Mouse (Mus musculus) hindbrain, embryonic 12.5 days (tissue): ENCODE results near the gene Plce1. TPM values are rescaled to one million over a fixed set of nuclear protein-coding genes. Genes with fewer than 3 reads are reported as not detected.

Source experiments
- ATAC-seq: fragments of 200-750 bp; cut with Nextera tagmentation; 2 replicates; pipeline ENCODE4 v1.8.0; 2017; ENCODE audit warnings: moderate TSS enrichment; ENCODE audit not compliant: low FRiP score
- H3K27ac ChIP-seq: fragments of 300-500 bp; sonication (generic); 2 replicates; pipeline ENCODE4 v1.5.1; 2016; ENCODE audit warnings: mild to moderate bottlenecking
- H3K27me3 ChIP-seq: fragments of 300-500 bp; sonication (generic); 2 replicates; pipeline ENCODE4 v1.6.1; 2016; ENCODE audit warnings: mild to moderate bottlenecking
- H3K36me3 ChIP-seq: fragments of 300-500 bp; sonication (generic); 2 replicates; pipeline ENCODE4 v1.6.1; 2016; ENCODE audit warnings: mild to moderate bottlenecking
- H3K4me1 ChIP-seq: fragments of 300-500 bp; sonication (generic); 2 replicates; pipeline ENCODE4 v1.6.1; 2016
- H3K4me2 ChIP-seq: fragments of 300-500 bp; sonication (generic); replicated peaks from 2 replicates; pipeline ENCODE4 v1.6.1; 2016; ENCODE audit warnings: mild to moderate bottlenecking
- H3K4me3 ChIP-seq: fragments of 300-500 bp; sonication (generic); 2 replicates; pipeline ENCODE4 v1.5.1; 2016; ENCODE audit warnings: mild to moderate bottlenecking
- H3K9ac ChIP-seq: fragments of 300-500 bp; sonication (generic); 2 replicates; pipeline ENCODE4 v1.6.1; 2016; ENCODE audit warnings: mild to moderate bottlenecking, moderate library complexity
- H3K9me3 ChIP-seq: fragments of 300-500 bp; sonication (generic); replicated peaks from 2 replicates; pipeline ENCODE4 v1.6.1; 2016; ENCODE audit warnings: mild to moderate bottlenecking
- WGBS: fragments of 180-500 bp; shearing (Covaris S2); methylation state at CpG from one replicate; pipeline ENCODE4 v1.1.7; 2016; 5-methylcytosine and 5-hydroxymethylcytosine counted together
- polyA plus RNA-seq: library from polyadenylated mRNA; unstranded; fragments of >200 nt; fragmentation: Nextera tagmentation; extraction: Ambion mirVana; gene quantifications from 2 replicates; pipeline ENCODE4 v1.2.1, GENCODE M21; 2016

Gene Plce1
- polyA plus RNA-seq, 1 experiment from 2014 or later, result 6.9 TPM

- Histone ChIP-seq H3K4me1 (peaks cover 20% of the 10 kb centered on the region), H3K36me3 (no peaks in the 10 kb centered on the region), H3K27me3 (no peaks in the 10 kb centered on the region), H3K4me2 (no peak overlapping the region), H3K4me3 (no peak overlapping the region), H3K9me3 (no peaks in the 10 kb centered on the region), H3K9ac (no peak overlapping the region), H3K27ac (no peak overlapping the region)
- ATAC-seq, result no peak
- 91% methylated on average over 7 of the region's 7 CpGs for WGBS
Measured at GRCm38 (mm10) chr19:38506131-38506530, 25.2 kb downstream of the Plce1 start.

GRCm38 (mm10) chr19:38507251-38507965 is 26.5 kb downstream of the Plce1 start:
- ATAC-seq, result peak; percentile 79
- Histone ChIP-seq H3K4me2 (no peak overlapping the region), H3K4me1 (peaks cover 20% of the 10 kb centered on the region), H3K4me3 (no peak overlapping the region), H3K36me3 (no peaks in the 10 kb centered on the region), H3K27me3 (no peaks in the 10 kb centered on the region), H3K27ac (peak overlapping the region; percentile 36), H3K9me3 (no peaks in the 10 kb centered on the region), H3K9ac (no peak overlapping the region)
- WGBS, result 56% methylated on average over 12 of the region's 12 CpGs

- H3K4me1 ChIP-seq, result peaks cover 20% of the 10 kb centered on the region
- H3K4me2 ChIP-seq, result no peak overlapping the region
- no peaks in the 10 kb centered on the region for H3K9me3 ChIP-seq
- no peaks in the 10 kb centered on the region for H3K36me3 ChIP-seq
- no peak for ATAC-seq
- H3K4me3 ChIP-seq, result no peak overlapping the region
- H3K27me3 ChIP-seq, result no peaks in the 10 kb centered on the region
- no peak overlapping the region for H3K9ac ChIP-seq
- WGBS, result 61% methylated on average over 9 of the region's 9 CpGs
- no peak overlapping the region for H3K27ac ChIP-seq
Measured at GRCm38 (mm10) chr19:38507966-38508625, 27.2 kb downstream of the Plce1 start.

- Histone ChIP-seq H3K9ac (no peak overlapping the region), H3K4me3 (no peak overlapping the region), H3K27me3 (no peaks in the 10 kb centered on the region), H3K4me1 (no peaks in the 10 kb centered on the region), H3K4me2 (no peak overlapping the region), H3K9me3 (no peaks in the 10 kb centered on the region), H3K27ac (no peak overlapping the region), H3K36me3 (no peaks in the 10 kb centered on the region)
- ATAC-seq, result no peak
- WGBS, result 77% methylated on average over 5 of the region's 5 CpGs
Measured at GRCm38 (mm10) chr19:38514417-38515184, 33.7 kb downstream of the Plce1 start.

GRCm38 (mm10) chr19:38526855-38527254 is 45.9 kb downstream of the Plce1 start:
- H3K4me3 ChIP-seq, result no peak overlapping the region
- no peak for ATAC-seq
- 14% methylated on average over 3 of the region's 3 CpGs for WGBS
- no peak overlapping the region for H3K27ac ChIP-seq
- H3K4me2 ChIP-seq, result no peak overlapping the region
- H3K27me3 ChIP-seq, result no peaks in the 10 kb centered on the region
- peaks cover 14% of the 10 kb centered on the region for H3K36me3 ChIP-seq
- peaks cover 12% of the 10 kb centered on the region for H3K4me1 ChIP-seq
- H3K9me3 ChIP-seq, result peaks cover 13% of the 10 kb centered on the region
- no peak overlapping the region for H3K9ac ChIP-seq

GRCm38 (mm10) chr19:38527475-38527874 is 46.6 kb downstream of the Plce1 start:
- no peak overlapping the region for H3K27ac ChIP-seq
- no peak for ATAC-seq
- WGBS, result 39% methylated on average over 3 of the region's 3 CpGs

GRCm38 (mm10) chr19:38533230-38533629 is 52.3 kb downstream of the Plce1 start:
- Histone ChIP-seq H3K4me2 (no peak overlapping the region), H3K27ac (no peak overlapping the region), H3K4me1 (0 out of 2 replicates have a peak, but pooled peaks cover 2% of the 10 kb centered on the region), H3K36me3 (no peaks in the 10 kb centered on the region), H3K9me3 (no peaks in the 10 kb centered on the region), H3K9ac (no peak overlapping the region), H3K4me3 (no peak overlapping the region), H3K27me3 (no peaks in the 10 kb centered on the region)
- 90% methylated on average over 5 of the region's 5 CpGs for WGBS
- no peak for ATAC-seq

More at GRCm38 (mm10) chr19:38527475-38527874, 46.6 kb downstream of the Plce1 start:
- Histone ChIP-seq H3K4me2 (no peak overlapping the region), H3K9me3 (peaks cover 13% of the 10 kb centered on the region), H3K4me1 (peaks cover 12% of the 10 kb centered on the region), H3K4me3 (no peak overlapping the region), H3K27me3 (no peaks in the 10 kb centered on the region), H3K9ac (no peak overlapping the region), H3K36me3 (peaks cover 14% of the 10 kb centered on the region)

GRCm38 (mm10) chr19:38539338-38539737 is 58.4 kb downstream of the Plce1 start:
- no peaks in the 10 kb centered on the region for H3K27me3 ChIP-seq
- ATAC-seq, result no peak
- no peak overlapping the region for H3K4me3 ChIP-seq
- H3K36me3 ChIP-seq, result no peaks in the 10 kb centered on the region
- H3K9me3 ChIP-seq, result no peaks in the 10 kb centered on the region
- 65% methylated on average over 3 of the region's 3 CpGs for WGBS
- no peak overlapping the region for H3K27ac ChIP-seq
- H3K4me2 ChIP-seq, result no peak overlapping the region
- peaks cover 7% of the 10 kb centered on the region; the same call in 1 of the 2 replicates for H3K4me1 ChIP-seq
- no peak overlapping the region for H3K9ac ChIP-seq

- no peak for ATAC-seq
- no peaks in the 10 kb centered on the region for H3K27me3 ChIP-seq
- no peak overlapping the region for H3K9ac ChIP-seq
- no peaks in the 10 kb centered on the region for H3K36me3 ChIP-seq
- WGBS, result 68% methylated on average over 3 of the region's 3 CpGs
- H3K4me1 ChIP-seq, result peaks cover 5% of the 10 kb centered on the region; the same call in 1 of the 2 replicates
- no peak overlapping the region for H3K4me3 ChIP-seq
- H3K9me3 ChIP-seq, result no peaks in the 10 kb centered on the region
- H3K27ac ChIP-seq, result no peak overlapping the region
- no peak overlapping the region for H3K4me2 ChIP-seq
Measured at GRCm38 (mm10) chr19:38540549-38540948, 59.6 kb downstream of the Plce1 start.

- no peak for ATAC-seq
- Histone ChIP-seq H3K4me3 (no peak overlapping the region), H3K36me3 (no peaks in the 10 kb centered on the region), H3K27ac (no peak overlapping the region), H3K4me1 (no peaks in the 10 kb centered on the region), H3K27me3 (no peaks in the 10 kb centered on the region), H3K9me3 (no peaks in the 10 kb centered on the region), H3K9ac (no peak overlapping the region), H3K4me2 (no peak overlapping the region)
- WGBS, result 84% methylated on average over 8 of the region's 8 CpGs
Measured at GRCm38 (mm10) chr19:38549487-38550058, 68.7 kb downstream of the Plce1 start.

- H3K9ac ChIP-seq, result no peak overlapping the region
- 87% methylated on average over 2 of the region's 2 CpGs for WGBS
- H3K27me3 ChIP-seq, result no peaks in the 10 kb centered on the region
- no peak overlapping the region for H3K4me2 ChIP-seq
- no peak for ATAC-seq
- H3K4me3 ChIP-seq, result no peak overlapping the region
- no peaks in the 10 kb centered on the region for H3K4me1 ChIP-seq
- no peaks in the 10 kb centered on the region for H3K9me3 ChIP-seq
- no peak overlapping the region for H3K27ac ChIP-seq
- no peaks in the 10 kb centered on the region for H3K36me3 ChIP-seq
Measured at GRCm38 (mm10) chr19:38553551-38553950, 72.6 kb downstream of the Plce1 start.

GRCm38 (mm10) chr19:38555399-38555798 is 74.5 kb downstream of the Plce1 start:
- H3K27ac ChIP-seq, result no peak overlapping the region
- no peak overlapping the region for H3K9ac ChIP-seq
- H3K4me3 ChIP-seq, result no peak overlapping the region
- H3K4me1 ChIP-seq, result no peaks in the 10 kb centered on the region
- H3K9me3 ChIP-seq, result no peaks in the 10 kb centered on the region
- H3K4me2 ChIP-seq, result no peak overlapping the region
- no peaks in the 10 kb centered on the region for H3K27me3 ChIP-seq
- 74% methylated on average over 3 of the region's 3 CpGs for WGBS
- no peak for ATAC-seq
- H3K36me3 ChIP-seq, result no peaks in the 10 kb centered on the region
